Mouse (Mus musculus) urinary bladder, postnatal 4 days (tissue): ENCODE results near the gene Zmynd15.
"Not testable (repeated sequence)": the region's sequence is repeated elsewhere in the genome, so short reads cannot be mapped to it uniquely, and the experiment has no call there.

ENCODE experiments used
- DNase-seq, 2 experiments: peaks; one replicate each; pipeline ENCODE4 v3.0.0; 2021 to 2022; ENCODE audit warnings: low spot score in 2 of 2

Gene Zmynd15

DNA sequence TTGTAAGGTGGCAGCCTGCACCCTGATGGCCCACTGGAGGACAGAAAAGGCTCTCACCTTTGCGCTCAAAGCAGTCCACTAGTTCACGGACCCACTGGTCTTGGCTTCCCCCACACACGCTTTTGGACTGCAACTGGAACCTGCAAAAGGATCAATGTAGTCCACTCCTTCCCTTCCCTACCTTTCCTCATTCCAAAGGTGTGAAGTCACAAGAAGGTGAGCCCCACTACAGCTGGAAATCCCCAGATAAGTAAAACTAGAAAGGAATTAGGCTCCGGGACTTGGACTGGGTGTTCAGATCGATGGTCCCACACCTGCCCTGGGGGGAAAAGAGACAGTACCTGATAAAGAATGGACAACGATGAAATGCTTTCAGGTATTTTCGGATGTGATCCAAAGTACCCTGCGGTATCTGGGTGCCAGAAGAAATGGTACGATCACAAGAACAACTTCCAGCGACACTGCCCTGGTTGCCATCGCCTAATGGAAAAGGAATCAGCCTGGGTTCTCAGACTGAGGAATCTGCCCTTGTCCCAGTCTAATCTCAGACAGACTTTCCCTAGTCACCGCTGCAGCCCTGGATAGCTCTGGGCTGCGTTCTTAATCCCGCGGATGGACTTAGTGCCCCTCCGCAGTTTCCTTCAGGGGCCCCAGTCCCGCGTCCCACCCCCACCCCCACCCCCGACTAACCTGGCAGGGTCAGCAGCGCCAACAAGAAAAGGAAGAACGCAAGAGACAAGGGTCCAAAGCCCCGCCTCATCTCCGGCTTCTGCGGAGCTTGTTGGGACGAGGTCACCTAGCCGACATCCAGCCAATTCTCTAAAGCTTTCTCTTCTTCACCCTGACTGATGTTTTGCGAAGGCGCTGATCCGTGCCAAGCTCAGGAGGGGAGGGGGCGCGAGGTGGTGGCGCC is at the start of gene Zmynd15:
Gene Zmynd15, plus strand, starts transcription at position 746 of the 913 bp plus-strand sequence.
- DNase-seq: no peak

DNA sequence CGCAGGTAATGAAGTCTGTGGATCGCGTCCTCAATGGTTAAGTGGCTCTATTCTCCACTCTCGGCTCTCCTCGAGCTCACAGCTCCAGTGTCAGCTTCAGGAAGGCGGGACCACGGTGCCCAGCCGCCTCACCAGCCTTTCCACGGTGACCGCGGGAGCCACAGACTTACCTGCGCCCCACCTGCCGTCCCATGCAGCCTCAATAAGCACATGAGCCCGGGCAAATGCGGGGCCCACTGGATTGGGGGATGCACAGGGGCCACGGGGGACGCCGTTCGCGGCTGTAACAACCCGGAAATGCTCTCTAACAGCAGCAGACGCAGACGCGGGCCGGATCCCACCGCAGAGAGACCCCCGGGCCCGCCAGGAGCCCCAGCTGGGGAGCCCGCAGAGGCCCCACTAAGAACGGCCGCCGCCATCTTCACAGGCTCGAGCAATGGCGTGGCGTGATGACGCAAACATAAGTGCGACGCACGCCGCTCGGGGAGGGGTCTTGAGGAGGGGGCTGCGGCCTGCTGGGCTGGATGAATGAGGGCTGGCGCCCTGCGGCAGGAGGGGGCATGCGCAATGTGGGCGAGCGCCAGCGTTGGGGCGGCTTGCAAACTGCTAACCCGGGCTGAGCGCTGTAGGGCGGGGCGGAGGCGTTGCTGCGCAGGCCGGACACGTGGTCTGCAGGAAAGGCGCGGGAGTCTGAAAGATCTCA is 49.5 kb upstream of the Zmynd15 start, which contains the start of gene Pelp1:
Gene Pelp1, minus strand, starts transcription at position 438 of the 703 bp plus-strand sequence.
- DNase-seq: peak; percentile 91

DNA sequence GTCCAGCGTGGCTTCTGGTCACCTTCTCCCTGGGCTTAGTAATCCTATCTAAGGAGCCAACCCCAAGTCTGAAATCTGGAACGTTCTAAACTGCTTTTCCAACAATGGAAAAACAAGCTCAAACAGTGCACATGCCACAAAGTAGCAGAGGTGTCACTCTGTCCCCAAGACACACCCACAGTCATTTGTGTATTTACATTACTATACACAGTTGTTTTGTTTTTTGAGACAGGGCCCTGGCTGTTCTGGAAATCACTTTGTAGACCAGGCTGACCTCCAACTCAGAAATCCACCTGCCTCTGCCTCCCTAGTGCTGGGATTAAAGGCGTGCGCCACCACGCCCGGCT is 49.0 kb upstream of the Zmynd15 start:
- DNase-seq: no peak

DNA sequence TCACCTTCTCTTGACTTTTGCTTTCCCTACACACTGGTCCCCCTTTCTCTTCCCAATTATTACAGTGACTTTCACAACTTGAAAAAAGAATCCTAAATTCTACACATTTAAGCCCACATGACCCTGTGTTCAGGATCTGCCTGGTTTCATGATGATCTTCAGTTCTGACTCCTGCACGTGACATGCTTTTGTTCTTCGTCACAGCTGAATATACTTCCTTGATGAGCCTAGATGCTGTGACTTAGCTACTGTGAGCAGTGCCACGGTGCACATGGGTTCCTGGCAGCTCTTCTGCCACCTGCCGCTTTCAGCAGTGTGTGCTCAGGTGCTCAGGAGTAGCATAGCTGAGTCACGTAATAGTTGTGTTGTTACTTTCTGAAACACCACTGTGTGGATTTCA is 46.6 kb upstream of the Zmynd15 start:
- DNase-seq: no peak

DNA sequence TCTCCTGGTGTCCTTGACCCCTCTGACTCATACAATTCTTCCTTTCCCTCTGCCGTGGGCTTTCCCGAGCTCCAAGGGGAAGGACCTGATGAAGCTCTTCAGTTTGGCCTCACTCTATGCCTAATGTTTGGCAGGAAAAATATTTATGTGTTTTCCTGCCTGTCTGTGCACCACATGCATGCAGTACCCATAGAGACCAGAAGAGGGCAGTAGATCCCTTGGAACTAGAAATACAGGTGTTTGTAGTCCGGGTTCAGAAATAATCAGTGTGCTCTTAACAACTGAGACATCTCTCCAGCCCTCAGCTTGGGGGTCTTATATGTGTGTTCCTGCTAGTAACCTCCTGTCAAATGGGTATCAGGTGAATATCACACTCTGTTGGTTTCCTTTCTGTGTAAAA is 45.3 kb upstream of the Zmynd15 start:
- DNase-seq: peak in 1 of 2 experiments; percentile 75

DNA sequence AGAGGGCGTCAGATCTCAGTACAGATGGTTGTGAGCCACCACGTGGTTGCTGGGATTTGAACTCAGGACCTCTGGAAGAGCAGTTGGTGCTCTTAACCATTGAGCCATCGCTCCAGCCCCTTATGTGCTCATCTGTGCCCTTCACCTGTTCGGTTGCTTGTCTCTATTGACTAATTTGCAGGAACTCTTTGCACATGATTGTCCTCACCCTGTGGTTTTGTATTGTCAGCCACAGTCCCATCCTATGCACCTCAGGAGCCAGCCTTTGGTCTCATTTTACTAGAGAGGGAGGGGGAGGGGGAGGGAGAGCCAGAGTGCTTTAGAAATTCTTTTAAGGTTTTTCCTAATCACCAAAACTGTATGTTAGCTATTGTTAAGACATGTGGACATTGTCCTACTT is 41.0 kb upstream of the Zmynd15 start:
- DNase-seq: no peak

DNA sequence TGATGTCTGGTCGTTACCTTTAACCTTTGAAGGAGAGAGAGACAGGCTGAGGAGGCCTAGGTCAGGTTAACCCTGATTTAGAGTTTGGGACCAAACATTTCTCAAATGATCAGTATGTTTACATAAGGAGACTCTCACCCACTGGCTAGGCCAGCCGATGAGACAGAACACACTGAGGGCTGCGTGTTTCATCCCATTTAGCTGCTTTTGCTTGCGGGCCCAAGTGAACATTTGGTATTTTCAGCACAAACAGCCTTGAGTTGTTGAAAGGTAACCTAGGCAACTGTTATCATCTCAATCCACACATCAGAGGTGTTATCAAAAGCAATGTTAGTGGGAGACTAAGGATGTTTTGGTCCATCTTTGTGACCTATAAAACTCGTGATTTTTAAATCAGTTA is 39.7 kb upstream of the Zmynd15 start:
- DNase-seq: no peak

DNA sequence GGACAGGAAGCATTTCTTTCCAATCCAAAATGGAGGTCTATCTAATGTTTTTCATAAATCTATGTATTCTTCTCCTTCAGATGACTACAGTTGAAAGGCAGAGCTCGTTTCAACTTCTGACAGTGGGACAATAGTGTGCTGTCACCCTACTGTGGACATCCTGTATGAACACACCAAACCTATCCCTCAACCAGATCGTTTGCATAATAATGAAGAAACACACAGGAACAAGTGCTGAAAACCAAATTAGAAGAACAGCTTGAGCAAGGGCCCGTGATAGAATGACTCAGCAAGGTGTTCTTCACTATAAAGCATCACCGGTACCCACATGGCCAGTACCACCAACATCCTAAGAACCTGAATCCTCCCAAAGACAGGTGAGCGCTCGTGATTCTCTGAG is 32.6 kb upstream of the Zmynd15 start:
- not testable (repeated sequence) for DNase-seq

DNA sequence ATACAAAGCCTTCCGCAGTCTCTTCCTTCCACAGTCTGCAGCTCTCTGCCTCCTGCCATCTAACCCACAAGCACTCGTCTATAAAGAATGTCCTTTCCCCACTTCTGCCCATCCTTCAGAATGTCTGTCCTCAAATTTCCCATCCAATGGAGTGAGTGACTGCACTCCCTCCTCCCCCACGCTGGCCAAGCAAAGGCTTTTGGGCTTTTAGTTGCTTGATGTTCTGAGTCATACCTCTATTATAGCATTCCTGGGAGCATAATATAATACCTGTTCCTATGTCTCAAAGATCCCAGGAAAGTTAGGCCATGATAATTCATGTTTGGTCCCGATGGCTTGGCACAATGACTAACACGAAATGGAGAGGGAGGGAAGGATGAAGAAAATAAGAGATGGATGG is 27.7 kb upstream of the Zmynd15 start:
- DNase-seq: no peak

DNA sequence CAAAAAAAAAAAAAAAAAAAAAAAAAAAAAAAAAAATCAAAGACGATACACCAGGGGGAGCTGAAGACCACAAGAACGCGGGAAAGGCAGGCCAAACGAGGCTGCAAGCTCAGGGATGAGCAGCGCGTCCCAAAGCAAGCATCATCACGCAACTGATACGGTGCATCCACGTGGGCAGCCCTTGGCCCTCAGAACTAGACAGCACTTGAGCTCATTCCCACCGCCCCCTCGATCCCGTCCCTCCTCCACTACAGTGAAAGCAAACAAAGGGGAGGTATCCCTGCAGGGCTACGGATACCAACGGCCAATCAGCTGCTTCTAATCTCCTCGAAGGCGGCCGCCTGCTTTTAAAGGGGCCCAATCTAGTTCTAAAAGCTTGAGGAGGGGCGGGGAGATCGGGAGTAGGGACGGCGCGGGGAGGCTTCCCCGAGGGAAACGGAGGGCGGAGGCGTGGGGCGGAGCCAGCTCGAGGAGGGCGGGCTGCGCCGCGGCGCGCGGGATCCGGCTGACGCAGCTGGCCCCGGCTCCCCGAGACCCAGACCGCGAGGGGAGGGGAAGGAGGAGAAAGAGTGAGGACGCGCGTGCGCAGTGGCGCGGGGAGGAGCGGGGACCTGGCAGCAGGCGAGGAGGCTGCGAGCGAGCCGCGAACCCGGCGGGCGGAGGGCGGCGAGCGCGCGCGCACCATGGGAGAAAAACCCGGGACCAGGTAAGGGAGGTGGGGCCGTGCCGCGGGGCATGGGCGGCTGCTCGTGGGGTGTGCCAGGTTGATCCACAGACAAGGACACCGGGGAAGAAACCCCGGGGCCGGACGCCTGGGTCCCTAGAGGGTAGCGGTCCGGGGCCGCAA is 27.0 kb upstream of the Zmynd15 start, which contains the start of gene Arrb2:
Gene Arrb2, plus strand, starts transcription at position 588 of the 847 bp plus-strand sequence.
- DNase-seq: peak; percentile 98 to 99

DNA sequence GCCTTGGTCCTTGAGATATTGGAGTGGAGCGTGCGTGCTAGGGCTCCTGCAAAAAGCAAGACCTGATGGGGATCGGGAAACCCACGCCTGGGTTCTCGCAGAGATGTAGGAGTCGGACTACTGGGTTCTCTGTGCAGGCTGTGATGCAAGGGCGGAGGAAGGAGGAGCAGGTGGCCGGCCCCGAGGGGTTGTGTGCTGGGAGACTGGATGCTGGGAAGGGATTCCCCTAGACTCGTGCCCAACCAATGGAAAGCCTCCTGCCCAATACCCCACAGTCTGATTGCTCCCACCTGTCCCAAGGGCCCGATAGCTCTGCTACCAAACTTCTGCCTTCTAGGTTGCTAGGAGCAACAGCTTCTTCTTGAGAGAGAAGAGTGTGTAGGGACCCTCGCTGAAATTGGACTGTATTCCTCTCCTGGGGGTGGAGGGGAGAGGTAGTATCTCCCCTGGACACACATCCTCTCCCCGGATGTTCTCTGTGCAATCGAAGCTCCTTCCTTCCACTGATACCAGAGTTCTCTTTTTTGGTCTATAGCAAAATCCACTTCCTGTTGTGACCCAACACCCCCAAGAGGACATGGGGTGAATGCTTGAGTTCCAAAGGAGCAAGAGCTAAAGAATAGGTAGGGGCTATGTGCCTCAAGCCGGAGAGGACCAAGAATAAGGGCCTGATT is 26.2 kb upstream of the Zmynd15 start:
- no peak for DNase-seq

DNA sequence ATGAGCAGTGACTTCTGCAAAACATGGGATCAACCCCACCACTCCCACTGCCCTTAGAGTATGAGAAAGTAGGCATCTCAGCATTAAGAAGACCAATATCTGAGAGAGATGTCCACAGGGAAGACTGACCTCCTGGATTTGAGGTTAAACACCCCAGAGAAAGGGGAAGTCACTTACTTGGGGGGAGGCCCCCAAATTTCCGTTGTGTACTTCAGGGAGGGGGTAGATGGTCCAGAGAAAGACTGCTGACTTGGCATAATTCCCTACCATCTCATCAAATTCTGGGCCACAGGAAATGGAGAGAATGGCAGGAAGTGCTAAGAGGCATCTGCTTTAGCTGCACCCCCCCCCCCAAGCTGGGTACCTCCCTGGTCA is 25.7 kb upstream of the Zmynd15 start:
- no peak for DNase-seq

DNA sequence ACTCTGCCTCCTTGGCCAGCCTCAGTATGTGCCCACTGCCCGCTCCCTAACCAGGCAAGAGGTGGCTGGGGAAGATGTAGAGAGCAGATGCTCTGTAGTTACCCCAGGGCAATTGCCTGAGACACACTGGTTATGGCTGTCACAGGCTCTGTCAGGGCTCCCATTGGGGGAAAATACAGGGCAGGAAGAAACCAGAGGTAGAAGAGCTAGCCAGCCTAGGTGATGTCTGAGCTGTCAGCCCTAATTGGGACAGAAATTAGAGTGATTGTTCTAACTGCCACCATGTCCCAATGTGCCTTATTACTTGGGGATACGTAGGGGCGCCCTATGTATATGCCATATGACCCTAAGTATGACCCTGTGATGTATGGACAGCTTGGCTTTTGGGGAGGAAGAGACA is 25.3 kb upstream of the Zmynd15 start:
- no peak for DNase-seq

DNA sequence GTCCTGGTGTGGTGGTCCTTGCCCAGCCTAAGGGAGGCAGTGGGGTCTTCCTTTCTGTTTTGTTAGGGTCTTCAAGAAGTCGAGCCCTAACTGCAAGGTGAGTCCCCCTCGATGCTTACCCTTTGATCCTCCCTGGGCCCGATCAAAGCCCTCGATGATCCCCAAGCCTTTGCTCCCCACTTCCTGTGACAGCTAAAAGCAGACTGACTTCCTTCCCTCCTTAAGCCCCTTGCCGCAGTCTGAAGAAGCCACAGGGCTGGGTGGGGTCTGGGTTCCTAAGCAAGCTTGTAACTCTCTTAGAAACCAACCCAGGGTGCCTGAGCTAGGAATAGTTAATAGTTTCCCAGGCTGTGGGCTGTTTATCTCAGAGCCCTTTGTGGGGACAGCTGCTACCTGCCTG is 23.8 kb upstream of the Zmynd15 start:
- no peak for DNase-seq

DNA sequence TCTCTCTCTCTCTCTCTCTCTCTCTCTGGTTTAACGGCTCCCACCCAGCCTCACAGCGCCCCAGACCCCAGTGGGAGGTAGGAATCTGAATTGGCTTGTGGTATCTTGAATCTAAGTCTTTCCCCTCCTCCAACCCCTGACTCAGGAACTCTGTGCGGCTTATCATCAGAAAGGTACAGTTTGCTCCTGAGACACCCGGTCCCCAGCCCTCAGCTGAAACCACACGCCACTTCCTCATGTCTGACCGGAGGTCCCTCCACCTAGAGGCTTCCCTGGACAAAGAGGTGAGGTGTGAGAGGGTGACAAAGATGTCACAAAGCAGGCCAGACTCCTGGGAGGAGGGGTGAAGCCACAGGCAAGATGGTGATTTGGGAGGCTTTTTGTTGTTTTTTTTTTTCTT is 21.8 kb upstream of the Zmynd15 start:
- DNase-seq: no peak

DNA sequence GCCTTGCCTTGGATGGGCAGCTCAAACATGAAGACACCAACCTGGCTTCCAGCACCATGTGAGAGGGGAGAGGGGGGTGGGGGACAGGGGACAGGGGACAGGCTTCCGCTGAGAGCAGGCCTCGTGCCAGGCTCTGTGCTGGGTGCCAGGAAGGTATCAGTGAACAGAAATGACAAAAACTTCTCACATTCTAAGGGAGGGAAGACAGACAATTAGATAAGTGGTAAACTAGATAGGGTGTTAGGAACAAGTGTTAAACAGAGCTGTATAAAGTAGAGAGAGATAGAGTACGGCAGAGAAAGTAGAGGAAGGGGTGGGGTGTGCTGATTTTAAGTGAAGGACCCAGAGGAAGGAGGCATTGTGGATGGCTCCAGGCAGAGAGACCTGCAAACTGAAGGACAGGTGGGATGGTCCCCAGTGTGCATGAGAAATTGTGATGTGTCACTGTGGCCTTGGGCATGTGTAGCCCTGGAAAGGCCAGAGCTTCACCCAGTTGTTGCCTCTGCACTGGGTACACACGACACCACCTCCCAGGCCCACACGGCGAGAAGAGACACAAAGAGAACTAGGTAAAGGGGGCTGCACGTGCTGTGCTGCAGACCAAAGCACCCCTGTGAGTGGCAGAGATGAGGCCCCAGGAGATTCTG is 20.4 kb upstream of the Zmynd15 start:
- DNase-seq: no peak

DNA sequence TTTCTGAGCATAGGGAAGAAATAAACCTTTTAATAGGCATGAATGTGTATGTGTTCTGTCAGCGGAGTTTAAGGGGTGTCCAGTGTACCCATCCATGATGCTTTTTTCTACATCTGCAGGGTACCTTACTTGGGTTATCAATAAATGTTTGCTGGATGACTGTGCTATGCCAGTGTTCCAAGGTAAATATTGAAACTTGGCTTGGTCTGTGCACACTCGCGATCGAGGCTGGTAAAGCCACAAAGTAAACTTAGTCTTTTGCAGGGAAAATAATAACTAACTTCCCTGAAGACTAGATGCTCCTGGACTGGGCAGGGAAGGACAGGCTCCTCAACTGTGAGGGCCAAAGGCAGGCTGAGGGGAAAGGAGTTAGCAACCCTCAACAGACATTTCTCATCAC is 18.6 kb upstream of the Zmynd15 start:
- DNase-seq: no peak

DNA sequence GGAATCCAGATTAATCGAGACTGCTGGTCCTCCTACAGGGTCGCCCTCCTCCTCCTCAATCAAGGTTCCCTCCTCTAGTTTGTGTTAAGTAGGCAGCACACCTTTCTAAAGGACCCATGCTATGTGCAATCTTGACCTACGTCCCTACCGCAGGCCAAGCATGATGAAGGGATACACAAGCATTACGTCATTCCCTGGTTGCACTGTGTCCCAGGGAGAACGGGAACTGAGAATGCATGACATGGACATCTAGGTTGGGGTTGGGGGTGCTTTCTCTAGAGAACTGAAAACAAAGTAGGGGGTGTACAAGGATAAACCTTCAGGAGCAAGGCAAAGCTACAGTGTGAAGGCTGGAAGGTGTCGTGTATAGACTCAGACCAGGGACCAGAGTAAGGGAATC is 17.4 kb upstream of the Zmynd15 start:
- no peak for DNase-seq

DNA sequence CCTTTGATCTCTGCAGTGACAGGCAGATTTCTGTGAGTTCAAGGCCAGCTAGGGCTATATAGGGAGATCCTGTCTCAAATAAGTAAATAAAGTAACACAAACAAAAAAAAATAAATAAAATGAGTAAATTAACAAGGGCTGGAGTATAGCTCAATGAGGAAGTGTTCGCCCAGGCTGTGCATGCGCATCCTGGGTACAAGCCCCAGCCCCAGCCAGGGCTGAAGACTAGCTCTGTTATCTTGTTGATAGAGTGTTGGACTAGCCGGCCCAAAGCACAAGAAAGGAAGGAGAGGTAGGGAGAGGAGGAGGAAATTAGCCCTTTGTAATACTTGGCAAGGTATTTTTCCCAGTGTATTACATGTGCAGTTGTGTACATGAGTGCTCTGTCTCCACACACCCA is 15.3 kb upstream of the Zmynd15 start:
- no peak for DNase-seq

DNA sequence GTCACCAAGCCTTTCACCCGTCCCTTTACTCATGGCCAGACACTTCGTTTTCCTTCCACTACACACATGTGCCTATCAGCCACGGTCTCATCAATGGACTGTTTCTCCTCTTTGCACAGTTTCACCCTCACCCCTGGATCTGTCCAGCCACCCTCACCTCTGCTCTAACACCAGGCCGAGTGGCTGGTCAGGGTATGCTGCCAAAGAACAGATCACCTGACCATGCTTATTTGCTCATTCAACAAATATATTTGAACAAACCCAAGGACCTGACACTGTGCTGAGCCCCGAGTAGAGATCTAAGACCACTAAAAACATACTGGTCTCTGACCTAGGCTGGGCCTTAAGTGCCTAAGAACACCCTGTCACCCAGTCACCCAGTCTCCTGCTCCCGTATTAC is 14.6 kb upstream of the Zmynd15 start:
- DNase-seq: no peak

DNA sequence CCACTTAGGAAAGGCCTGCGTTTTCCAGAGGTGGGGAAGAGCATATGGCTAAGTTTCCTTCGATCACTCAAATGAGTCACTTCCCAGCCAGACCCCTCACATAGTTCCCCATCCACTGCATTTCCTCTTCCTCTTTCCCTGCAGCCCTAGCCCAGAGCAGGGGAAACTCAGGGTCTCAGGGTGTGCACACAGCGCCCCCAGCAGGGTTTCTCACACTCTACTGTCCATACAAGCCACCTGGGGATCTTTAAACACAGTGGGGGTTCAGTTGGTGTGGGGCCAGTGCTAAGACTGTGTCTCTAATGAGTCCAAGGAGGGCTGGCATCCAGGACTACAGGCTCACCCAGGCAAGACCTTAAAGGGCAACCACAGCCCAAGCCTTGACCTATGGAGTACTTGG is 12.5 kb upstream of the Zmynd15 start:
- no peak for DNase-seq
